Mouse (Mus musculus) MEL (cell line): Measurements from ENCODE around the gene Rgl1. TPM values are rescaled to one million over a fixed set of nuclear protein-coding genes. Genes with fewer than 3 reads are reported as not detected.

Source experiments
- DNase-seq: peaks from one replicate; pipeline ENCODE4 v3.0.0; 2011; ENCODE audit warnings: low read depth, low spot score
- H3K27ac ChIP-seq: 2 replicates; pipeline ENCODE4 v1.5.1; 2012; ENCODE audit warnings: low read depth, mild to moderate bottlenecking, control low read depth, low read length, moderate library complexity; ENCODE audit not compliant: control insufficient read depth
- H3K27me3 ChIP-seq, 2 experiments: fragments of 150-350 bp in 1 of 2; sonication (generic) in 1 of 2; 2 replicates each; pipeline ENCODE4 v1.6.1; 2012; ENCODE audit warnings: low read length in 2 of 2, mild to moderate bottlenecking in 2 of 2, improper control_type of control experiment in 1 of 2, moderate library complexity in 1 of 2; ENCODE audit not compliant: insufficient read depth in 2 of 2, control insufficient read depth in 1 of 2
- H3K36me3 ChIP-seq, 2 experiments: 2 replicates each; pipeline ENCODE4 v1.6.1; 2012 to 2014; ENCODE audit warnings: low read length in 2 of 2, improper control_type of control experiment in 1 of 2, inconsistent platforms in 1 of 2, mild to moderate bottlenecking in 1 of 2; ENCODE audit not compliant: insufficient read depth in 2 of 2, control insufficient read depth in 1 of 2
- H3K4me1 ChIP-seq, 2 experiments: fragments of 150-350 bp in 1 of 2; sonication (generic) in 1 of 2; 2 replicates each; pipeline ENCODE4 v1.6.1; 2012; ENCODE audit warnings: low read length in 2 of 2, improper control_type of control experiment in 1 of 2, mild to moderate bottlenecking in 1 of 2; ENCODE audit not compliant: insufficient read depth in 2 of 2, control insufficient read depth in 1 of 2
- H3K4me3 ChIP-seq, 2 experiments: fragments of 150-350 bp in 1 of 2; sonication (generic) in 1 of 2; 2 replicates each; pipeline ENCODE4 v1.5.1; 2012; ENCODE audit warnings: low read depth in 2 of 2, low read length in 2 of 2, mild to moderate bottlenecking in 2 of 2, moderate library complexity in 2 of 2, control low read depth in 1 of 2, improper control_type of control experiment in 1 of 2; ENCODE audit not compliant: control insufficient read depth in 1 of 2, insufficient read depth in 1 of 2
- H3K79me2 ChIP-seq: 2 replicates; pipeline ENCODE4 v1.6.1; 2012; ENCODE audit warnings: mild to moderate bottlenecking, low read length, moderate library complexity; ENCODE audit not compliant: control insufficient read depth, poor library complexity, insufficient read depth
- H3K9ac ChIP-seq: 2 replicates; pipeline ENCODE4 v1.6.1; 2012; ENCODE audit warnings: low read depth, mild to moderate bottlenecking, control low read depth, low read length, moderate library complexity; ENCODE audit not compliant: control insufficient read depth, poor library complexity, severe bottlenecking
- H3K9me3 ChIP-seq: fragments of 150-350 bp; sonication (generic); replicated peaks from 2 replicates; pipeline ENCODE4 v1.6.1; 2012; ENCODE audit warnings: mild to moderate bottlenecking, low read length, improper control_type of control experiment, moderate library complexity; ENCODE audit not compliant: insufficient read depth
- BHLHE40 ChIP-seq: IDR thresholded peaks from 2 replicates; pipeline ENCODE4 v1.6.1; 2012; ENCODE audit warnings: low read depth, mild to moderate bottlenecking, inconsistent platforms, low read length, improper control_type of control experiment, borderline replicate concordance
- CHD1 ChIP-seq: IDR thresholded peaks from 2 replicates; pipeline ENCODE4 v1.6.1; 2012; ENCODE audit warnings: low read depth, mild to moderate bottlenecking, inconsistent platforms, low read length, improper control_type of control experiment
- CHD2 ChIP-seq: IDR thresholded peaks from 2 replicates; pipeline ENCODE4 v1.6.1; 2011; ENCODE audit warnings: low read length, improper control_type of control experiment
- CTCF ChIP-seq, 3 experiments: IDR thresholded peaks in 2 of 3; conservative IDR thresholded peaks in 1 of 3; 2 replicates each; pipeline ENCODE4 v1.5.1; 2011 to 2012; ENCODE audit warnings: low read length in 3 of 3, low read depth in 2 of 3, mild to moderate bottlenecking in 2 of 3, improper control_type of control experiment in 1 of 3, inconsistent platforms in 1 of 3, mixed read lengths in 1 of 3, moderate library complexity in 1 of 3; ENCODE audit not compliant: control insufficient read depth in 1 of 3, insufficient read depth in 1 of 3, poor library complexity in 1 of 3, severe bottlenecking in 1 of 3
- EP300 ChIP-seq, 2 experiments: IDR thresholded peaks; 2 replicates each; pipeline ENCODE4 v1.6.1; 2011; ENCODE audit warnings: improper control_type of control experiment in 2 of 2, low read length in 2 of 2, low read depth in 1 of 2, mild to moderate bottlenecking in 1 of 2
- GATA1 ChIP-seq: IDR thresholded peaks from 2 replicates; pipeline ENCODE4 v1.6.1; 2011; ENCODE audit warnings: low read depth, low read length, improper control_type of control experiment
- JUND ChIP-seq: IDR thresholded peaks from 2 replicates; pipeline ENCODE4 v1.6.1; 2011; ENCODE audit warnings: low read depth, mild to moderate bottlenecking, improper control_type of control experiment, low read length
- MAX ChIP-seq: IDR thresholded peaks from 2 replicates; pipeline ENCODE4 v1.6.1; 2011; ENCODE audit warnings: low read length, improper control_type of control experiment
- MAZ ChIP-seq: IDR thresholded peaks from 2 replicates; pipeline ENCODE4 v1.6.1; 2012; ENCODE audit warnings: low read depth, mild to moderate bottlenecking, inconsistent platforms, low read length, improper control_type of control experiment
- MEF2A ChIP-seq: IDR thresholded peaks from 2 replicates; pipeline ENCODE4 v1.6.1; 2014; ENCODE audit warnings: low read depth, mild to moderate bottlenecking, inconsistent platforms, low read length, improper control_type of control experiment; ENCODE audit not compliant: poor library complexity, insufficient replicate concordance, severe bottlenecking; ENCODE audit errors: extremely low read depth
- MYC ChIP-seq: IDR thresholded peaks from 2 replicates; pipeline ENCODE4 v1.6.1; 2011; ENCODE audit warnings: low read depth, mild to moderate bottlenecking, low read length, improper control_type of control experiment, moderate library complexity
- NELFE ChIP-seq: IDR thresholded peaks from 2 replicates; pipeline ENCODE4 v1.6.1; 2011; ENCODE audit warnings: low read depth, low read length, improper control_type of control experiment
- POLR2A ChIP-seq, 2 experiments: IDR thresholded peaks; 2 replicates each; pipeline ENCODE4 v1.6.1; 2011 to 2012; ENCODE audit warnings: low read length in 2 of 2, mild to moderate bottlenecking in 2 of 2, control low read depth in 1 of 2, improper control_type of control experiment in 1 of 2, low read depth in 1 of 2, moderate library complexity in 1 of 2; ENCODE audit not compliant: control insufficient read depth in 1 of 2, insufficient read depth in 1 of 2, poor library complexity in 1 of 2
- RCOR1 ChIP-seq: IDR thresholded peaks from 2 replicates; pipeline ENCODE4 v1.6.1; 2012; ENCODE audit warnings: low read depth, mild to moderate bottlenecking, inconsistent platforms, low read length, improper control_type of control experiment
- SMC3 ChIP-seq: IDR thresholded peaks from 2 replicates; pipeline ENCODE4 v1.6.1; 2011; ENCODE audit warnings: low read depth, low read length, improper control_type of control experiment
- TAL1 ChIP-seq: IDR thresholded peaks from 2 replicates; pipeline ENCODE4 v1.6.1; 2012; ENCODE audit warnings: mild to moderate bottlenecking, inconsistent platforms, low read length, moderate library complexity, mixed read lengths
- TCF12 ChIP-seq: IDR thresholded peaks from 2 replicates; pipeline ENCODE4 v1.6.1; 2014; ENCODE audit warnings: low read depth, mild to moderate bottlenecking, inconsistent platforms, low read length, improper control_type of control experiment, moderate library complexity
- ZC3H11A ChIP-seq: IDR thresholded peaks from 2 replicates; pipeline ENCODE4 v1.6.1; 2012; ENCODE audit warnings: low read depth, mild to moderate bottlenecking, inconsistent platforms, low read length, improper control_type of control experiment
- ZKSCAN1 ChIP-seq: IDR thresholded peaks from 2 replicates; pipeline ENCODE4 v1.6.1; 2012; ENCODE audit warnings: low read depth, mild to moderate bottlenecking, inconsistent platforms, low read length, improper control_type of control experiment, moderate library complexity
- ZMIZ1 ChIP-seq: IDR thresholded peaks from 2 replicates; pipeline ENCODE4 v1.6.1; 2012; ENCODE audit warnings: low read depth, mild to moderate bottlenecking, inconsistent platforms, low read length, improper control_type of control experiment, moderate library complexity
- ZNF384 ChIP-seq: IDR thresholded peaks from 2 replicates; pipeline ENCODE4 v1.6.1; 2012; ENCODE audit warnings: low read depth, mild to moderate bottlenecking, inconsistent platforms, low read length, improper control_type of control experiment
- polyA plus RNA-seq, 2 experiments: library from polyadenylated mRNA; stranded (reverse) in 1 of 2; unstranded in 1 of 2; fragments of >175 nt in 1 of 2; fragments of >200 nt in 1 of 2; gene quantifications; 2 replicates each; pipeline versions ENCODE4 v1.2.1 to v1.2.4; 2012; ENCODE audit warnings: low replicate concordance in 2 of 2, low read depth in 1 of 2; ENCODE audit not compliant: insufficient read length in 2 of 2, insufficient read depth in 1 of 2, missing spikeins in 1 of 2
- total RNA-seq: library from RNA; depleted of rRNA; stranded (reverse); fragments of 300-350 nt; gene quantifications from 2 replicates; pipeline ENCODE4 v1.2.3, GENCODE M21; 2012

Gene Rgl1
- total and polyA plus RNA-seq, 3 experiments = 0.12 to 0.39 TPM; not detected in 1

GRCm38 (mm10) chr1:152739374-152739773, 26.8 kb downstream of the Rgl1 start:
- Histone ChIP-seq H3K4me3 (no peak overlapping the region), H3K4me1 (no peaks in the 10 kb centered on the region), H3K9ac (no peak overlapping the region), H3K27ac (no peak overlapping the region), H3K27me3 (peaks cover 13 to 24% of the 10 kb centered on the region in 2 experiments), H3K36me3 (no peaks in the 10 kb centered on the region), H3K79me2 (no peaks in the 10 kb centered on the region), H3K9me3 (no peaks in the 10 kb centered on the region)
- TF ChIP-seq MEF2A (no peak), JUND (no peak), ZMIZ1 (no peak), MYC (no peak), EP300 (IDR thresholded peaks at IDR 0.05; ENCODE audit: low read depth in 1 of 2, low read length in 2 of 2) (no peak), BHLHE40 (no peak), SMC3 (no peak), CHD2 (no peak), CTCF (IDR thresholded peaks at IDR 0.05 in 2 of 3, conservative IDR thresholded peaks at IDR 0.05 in 1 of 3; ENCODE audit: control insufficient read depth in 1 of 3, insufficient read depth in 1 of 3, low read depth in 2 of 3, low read length in 3 of 3, poor library complexity in 1 of 3, severe bottlenecking in 1 of 3) (no peak), ZNF384 (no peak), CHD1 (no peak), MAX (no peak), TAL1 (no peak), NELFE (no peak)
- no peak for DNase-seq

- no peak overlapping the region for H3K4me3 ChIP-seq
- TF ChIP-seq MAZ (no peak), ZKSCAN1 (no peak), ZMIZ1 (no peak), EP300 (IDR thresholded peaks at IDR 0.05; ENCODE audit: low read depth in 1 of 2, low read length in 2 of 2) (no peak), GATA1 (no peak), ZNF384 (no peak), CHD2 (no peak), POLR2A (IDR thresholded peaks at IDR 0.05; ENCODE audit: control insufficient read depth in 1 of 2, insufficient read depth in 1 of 2, low read depth in 1 of 2, low read length in 2 of 2, poor library complexity in 1 of 2) (no peak), NELFE (no peak), JUND (no peak), TCF12 (no peak), RCOR1 (no peak), ZC3H11A (no peak)
- TF ChIP-seq, all 39 proteins: peak for 0
Observed at GRCm38 (mm10) chr1:152738793-152739192, 27.4 kb downstream of the Rgl1 start.

More at GRCm38 (mm10) chr1:152738793-152739192, 27.4 kb downstream of the Rgl1 start:
- H3K79me2 ChIP-seq = no peaks in the 10 kb centered on the region
- H3K9ac ChIP-seq = no peak overlapping the region
- no peak overlapping the region for H3K27ac ChIP-seq
- H3K27me3 ChIP-seq = peaks cover 13 to 24% of the 10 kb centered on the region in 2 experiments
- H3K9me3 ChIP-seq = no peaks in the 10 kb centered on the region
- H3K36me3 ChIP-seq = no peaks in the 10 kb centered on the region
- DNase-seq = no peak
- H3K4me1 ChIP-seq = no peaks in the 10 kb centered on the region
